Mouse (Mus musculus) midbrain, postnatal 0 days (tissue): Measurements from ENCODE around the gene Prps1l3. TPM values are rescaled to one million over a fixed set of nuclear protein-coding genes. Genes with fewer than 3 reads are reported as not detected.
"Not testable (repeated sequence)": the region's sequence is repeated elsewhere in the genome, so short reads cannot be mapped to it uniquely, and the experiment has no call there.

ENCODE experiments used
- ATAC-seq: fragments of 200-750 bp; cut with Nextera tagmentation; 2 replicates; pipeline ENCODE4 v1.8.0; 2017; ENCODE audit warnings: moderate number of reproducible peaks, mild to moderate bottlenecking, moderate TSS enrichment, moderate library complexity; ENCODE audit not compliant: low FRiP score
- DNase-seq: peaks from one replicate; pipeline ENCODE4 v3.0.0-alpha.2; 2015; ENCODE audit warnings: low spot score
- H3K27ac ChIP-seq: fragments of 300-500 bp; sonication (generic); 2 replicates; pipeline ENCODE4 v1.5.1; 2014; ENCODE audit warnings: low read depth, mild to moderate bottlenecking, low read length, mixed read lengths
- H3K27me3 ChIP-seq: fragments of 300-500 bp; sonication (generic); 2 replicates; pipeline ENCODE4 v1.6.1; 2014; ENCODE audit warnings: low read length, control low read depth, mixed read lengths; ENCODE audit not compliant: insufficient read depth
- H3K36me3 ChIP-seq: fragments of 300-500 bp; sonication (generic); 2 replicates; pipeline ENCODE4 v1.6.1; 2014; ENCODE audit warnings: low read length, control low read depth, mixed read lengths; ENCODE audit not compliant: insufficient read depth
- H3K4me1 ChIP-seq: fragments of 300-500 bp; sonication (generic); 2 replicates; pipeline ENCODE4 v1.6.1; 2014; ENCODE audit warnings: mild to moderate bottlenecking, control low read depth, antibody characterized with exemption, low read length, mixed read lengths; ENCODE audit not compliant: insufficient read depth
- H3K4me2 ChIP-seq: fragments of 300-500 bp; sonication (generic); 2 replicates; pipeline ENCODE4 v1.6.1; 2014; ENCODE audit warnings: low read depth, mild to moderate bottlenecking, low read length, mixed read lengths; ENCODE audit not compliant: poor library complexity, severe bottlenecking
- H3K4me3 ChIP-seq: fragments of 300-500 bp; sonication (generic); 2 replicates; pipeline ENCODE4 v1.5.1; 2014; ENCODE audit warnings: low read depth, mild to moderate bottlenecking, low read length, moderate library complexity
- H3K9ac ChIP-seq: fragments of 300-500 bp; sonication (generic); replicated peaks from 2 replicates; pipeline ENCODE4 v1.6.1; 2014; ENCODE audit warnings: mild to moderate bottlenecking, low read length, moderate library complexity, mixed read lengths; ENCODE audit not compliant: poor library complexity, severe bottlenecking
- H3K9me3 ChIP-seq: fragments of 300-500 bp; sonication (generic); 2 replicates; pipeline ENCODE4 v1.6.1; 2016; ENCODE audit warnings: low read length, control low read depth
- CTCF ChIP-seq: IDR thresholded peaks from 2 replicates; pipeline ENCODE4 v1.5.1; 2016; ENCODE audit warnings: antibody characterized with exemption, mild to moderate bottlenecking
- whole genome bisulfite sequencing: fragments of 180-500 bp; shearing (Covaris S2); extraction: QIAGEN DNeasy Blood & Tissue Kit; methylation state at CpG from one replicate; pipeline ENCODE4 v1.1.7; 2014; 5-methylcytosine and 5-hydroxymethylcytosine counted together
- polyA plus RNA-seq: library from polyadenylated mRNA; unstranded; fragments of >200 nt; fragmentation: Nextera tagmentation; extraction: Ambion mirVana; gene quantifications from 2 replicates; pipeline ENCODE4 v1.2.1, GENCODE M21; 2015
- total RNA-seq: library from RNA; depleted of rRNA; stranded (reverse); fragments of >200 nt; gene quantifications from 2 replicates; pipeline ENCODE4 v1.2.3, GENCODE M21; 2014

Gene Prps1l3
- total and polyA plus RNA-seq, 2 experiments from 2014 or later: 13.7 to 17.3 TPM

DNA sequence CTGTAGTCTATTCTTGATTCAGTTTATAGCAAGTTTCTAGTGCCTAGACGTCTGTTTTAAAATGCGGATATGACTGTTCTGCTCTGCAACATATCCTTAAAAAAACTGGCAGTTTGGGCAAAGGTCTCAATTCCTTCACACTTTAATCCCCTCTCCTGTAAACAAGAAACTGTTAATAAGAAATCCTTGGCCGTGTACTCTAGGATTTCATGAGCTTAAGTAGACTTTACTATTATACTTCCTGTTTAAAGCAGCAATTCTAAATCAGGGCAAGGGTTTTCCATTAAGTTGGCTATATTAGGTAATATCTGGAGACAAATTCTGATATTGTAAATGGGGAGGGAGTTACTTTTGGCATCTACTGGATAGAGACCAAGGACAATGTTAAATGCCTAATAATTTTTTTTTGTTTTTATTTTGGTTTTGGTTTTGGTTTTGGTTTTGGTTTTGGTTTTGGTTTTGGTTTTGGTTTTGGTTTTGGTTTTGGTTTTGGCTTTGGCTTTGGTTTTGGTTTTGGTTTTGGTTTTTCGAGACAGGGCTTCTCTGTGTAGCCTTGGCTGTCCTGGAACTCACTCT is 25.8 kb upstream of the Prps1l3 start:
- DNase-seq (no peak), ATAC-seq (no peak)
- no peaks in the 10 kb centered on the region for H3K27me3 ChIP-seq
- H3K36me3 ChIP-seq: no peaks in the 10 kb centered on the region
- no peak for TF ChIP-seq CTCF
- no peak overlapping the region for H3K27ac ChIP-seq
- no peak overlapping the region for H3K4me3 ChIP-seq
- WGBS: 87% methylated on average over 4 of the region's 4 CpGs
- H3K4me2 ChIP-seq: no peak overlapping the region
- no peaks in the 10 kb centered on the region for H3K4me1 ChIP-seq
- H3K9ac ChIP-seq: no peak overlapping the region
- no peaks in the 10 kb centered on the region for H3K9me3 ChIP-seq

DNA sequence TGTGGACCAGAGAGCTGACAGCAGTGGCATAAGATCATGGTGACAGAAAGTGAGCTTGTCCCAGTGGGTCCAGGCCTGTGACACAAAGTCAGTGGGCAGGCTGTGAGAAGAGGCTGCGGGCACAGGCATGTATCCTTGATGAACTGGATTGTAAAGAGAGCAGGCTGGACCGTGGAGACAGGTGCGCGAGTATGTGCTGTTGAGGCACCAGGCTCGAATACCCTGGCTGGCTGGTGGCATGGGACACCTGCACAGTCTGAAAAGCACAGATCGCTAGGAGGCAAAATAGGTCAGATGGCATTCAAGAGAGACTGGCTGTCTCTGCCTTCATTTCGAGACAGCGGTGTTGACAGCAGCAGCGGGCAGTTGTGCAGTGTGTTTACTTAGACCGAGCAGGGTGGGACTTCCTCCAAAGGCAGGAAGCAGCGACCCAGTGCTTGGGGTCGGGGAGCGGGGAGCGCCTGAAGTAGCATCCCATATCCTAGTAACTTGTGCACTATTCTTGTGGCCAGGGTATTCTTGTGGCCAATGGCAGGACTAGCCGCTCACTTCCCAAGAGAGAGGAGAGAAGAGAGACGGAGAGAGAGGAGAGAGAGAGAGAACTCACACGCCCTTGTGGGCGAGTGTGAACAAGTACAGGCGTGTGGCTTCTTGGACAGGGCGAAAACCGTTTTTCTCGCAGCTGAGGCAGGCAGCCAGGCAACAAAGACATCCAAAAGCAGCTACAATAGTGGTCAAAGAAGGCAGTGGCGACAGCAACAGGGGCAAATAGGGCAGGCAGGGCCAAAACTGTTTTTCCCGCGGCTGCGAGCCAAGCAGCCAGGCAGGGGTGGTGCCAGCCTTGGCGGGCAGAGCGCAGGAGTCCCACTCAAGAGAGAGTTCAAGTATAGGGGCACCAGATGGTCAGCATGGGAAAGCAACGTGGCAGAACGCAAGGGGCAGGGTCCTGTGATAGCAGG is 18.6 kb upstream of the Prps1l3 start:
- Histone ChIP-seq H3K4me2 (peak overlapping the region; percentile 89), H3K27me3 (no peaks in the 10 kb centered on the region), H3K4me1 (no peaks in the 10 kb centered on the region), H3K27ac (no peak overlapping the region), H3K36me3 (no peaks in the 10 kb centered on the region), H3K9me3 (no peaks in the 10 kb centered on the region), H3K9ac (peak overlapping the region; percentile 54), H3K4me3 (peak overlapping the region; percentile 44)
- ATAC-seq: peak; percentile 64
- TF ChIP-seq CTCF: no peak
- 8% methylated on average over 30 of the region's 30 CpGs for WGBS
- peak; percentile 36 for DNase-seq

DNA sequence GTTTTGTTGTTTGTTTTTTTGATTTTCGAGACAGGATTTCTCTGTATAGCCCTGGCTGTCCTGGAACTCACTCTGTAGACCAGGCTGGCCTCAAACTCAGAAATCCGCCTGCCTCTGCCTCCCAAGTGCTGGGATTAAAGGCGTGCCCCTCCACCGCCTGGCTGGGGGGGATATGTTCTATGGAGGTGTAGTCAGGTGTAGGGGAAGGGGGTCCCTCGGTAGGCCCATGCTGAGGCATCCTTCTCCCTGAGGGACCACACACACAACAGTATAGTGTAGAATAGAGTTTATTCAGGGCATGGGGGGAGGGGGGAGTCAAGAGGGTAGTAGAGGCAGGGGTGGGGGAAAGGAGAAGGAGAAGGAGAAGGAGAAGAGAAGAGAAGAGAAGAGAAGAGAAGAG is 17.7 kb upstream of the Prps1l3 start:
- not testable (repeated sequence) for DNase-seq, H3K27me3 ChIP-seq, H3K9ac ChIP-seq, H3K27ac ChIP-seq, H3K4me3 ChIP-seq, H3K9me3 ChIP-seq, H3K36me3 ChIP-seq, H3K4me2 ChIP-seq, H3K4me1 ChIP-seq
- 0 out of 2 replicates have a peak, but pooled peaks have one; percentile 53 for ATAC-seq
- 82% methylated on average over 5 of the region's 5 CpGs for WGBS

GRCm38 (mm10) chr12:57226411-57226810 is 3.8 kb upstream of the Prps1l3 start:
- no peak overlapping the region for H3K9ac ChIP-seq
- no peak overlapping the region for H3K27ac ChIP-seq
- H3K4me2 ChIP-seq: no peak overlapping the region
- no peaks in the 10 kb centered on the region for H3K27me3 ChIP-seq
- no peak for DNase-seq
- no peak overlapping the region for H3K4me3 ChIP-seq
- no peak for TF ChIP-seq CTCF
- no peak for ATAC-seq
- no peaks in the 10 kb centered on the region for H3K9me3 ChIP-seq
- no peaks in the 10 kb centered on the region for H3K36me3 ChIP-seq
- 90% methylated on average over 9 of the region's 9 CpGs for WGBS
- no peaks in the 10 kb centered on the region for H3K4me1 ChIP-seq

DNA sequence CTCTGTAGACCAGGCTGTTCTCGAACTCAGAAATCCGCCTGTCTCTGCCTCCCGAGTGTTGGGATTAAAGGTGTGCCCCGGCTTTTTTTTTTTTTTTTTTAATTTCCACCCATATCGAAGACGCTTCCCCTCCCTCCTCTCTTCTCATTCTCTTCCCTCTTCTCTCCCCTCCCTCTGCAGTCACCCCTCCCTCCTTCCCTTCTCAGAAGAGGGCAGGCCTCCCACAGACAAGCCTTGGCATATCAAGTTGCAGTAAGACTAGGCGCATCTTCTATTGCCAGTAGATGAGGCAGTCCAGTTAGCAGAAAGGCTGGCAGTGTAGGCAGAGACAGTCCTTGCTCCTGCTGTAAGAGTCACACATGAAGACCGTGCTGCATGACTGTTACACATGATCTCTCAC is 2.4 kb upstream of the Prps1l3 start:
- Histone ChIP-seq H3K36me3 (no peaks in the 10 kb centered on the region), H3K27ac (no peak overlapping the region), H3K4me3 (no peak overlapping the region), H3K27me3 (no peaks in the 10 kb centered on the region), H3K9me3 (no peaks in the 10 kb centered on the region), H3K9ac (no peak overlapping the region), H3K4me2 (no peak overlapping the region), H3K4me1 (no peaks in the 10 kb centered on the region)
- WGBS: 75% methylated on average over 2 of the region's 8 CpGs
- TF ChIP-seq CTCF: no peak
- no peak for DNase-seq
- ATAC-seq: no peak

DNA sequence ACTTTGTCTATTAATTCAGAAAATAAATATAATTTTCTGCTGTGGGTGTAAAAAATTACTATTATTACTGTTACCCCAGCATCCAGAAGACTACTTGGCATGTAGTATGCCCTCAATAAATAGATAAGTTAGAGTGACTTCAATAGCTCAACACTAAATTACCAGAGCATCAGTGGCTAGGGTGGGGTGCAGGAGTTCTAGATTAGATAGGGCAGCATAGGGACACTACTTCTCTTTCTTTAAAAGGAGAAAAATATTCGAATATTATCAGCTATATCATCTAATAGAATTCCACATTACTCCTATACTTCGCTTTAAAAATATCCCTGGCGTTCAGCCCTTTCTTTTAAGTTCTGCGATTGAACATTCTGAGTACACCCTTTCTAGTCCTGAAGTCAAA is 509 bp upstream of the Prps1l3 start:
- DNase-seq (no peak), ATAC-seq (no peak)
- Histone ChIP-seq H3K4me3 (peak overlapping the region; percentile 75), H3K27ac (peak overlapping the region; percentile 60; the same call in 1 of the 2 replicates), H3K9me3 (no peaks in the 10 kb centered on the region), H3K27me3 (no peaks in the 10 kb centered on the region), H3K36me3 (no peaks in the 10 kb centered on the region), H3K9ac (peak overlapping the region; percentile 81; the same call in 1 of the 2 replicates), H3K4me2 (peak overlapping the region; percentile 75), H3K4me1 (no peaks in the 10 kb centered on the region)
- 27% methylated on average over 4 of the region's 4 CpGs for WGBS
- no peak for TF ChIP-seq CTCF
